Mouse (Mus musculus) cerebellum, adult 2 months (tissue): ENCODE results near the gene Ppm1h. TPM values are rescaled to one million over a fixed set of nuclear protein-coding genes. Genes with fewer than 3 reads are reported as not detected.
"Not testable (repeated sequence)": the region's sequence is repeated elsewhere in the genome, so short reads cannot be mapped to it uniquely, and the experiment has no call there.

Experiments used
- DNase-seq, 2 experiments: peaks; one replicate each; pipeline ENCODE4 v3.0.0; 2021
- H3K27ac ChIP-seq: fragments of 200-500 bp; 2 replicates; pipeline ENCODE4 v1.5.1; 2012; ENCODE audit warnings: low read length, control low read depth, inconsistent platforms; ENCODE audit not compliant: insufficient read depth
- H3K27me3 ChIP-seq: fragments of 200-500 bp; 2 replicates; pipeline ENCODE4 v1.6.1; 2012; ENCODE audit warnings: inconsistent platforms, mild to moderate bottlenecking, low read length, moderate library complexity; ENCODE audit not compliant: control insufficient read depth, insufficient read depth
- H3K4me1 ChIP-seq: fragments of 200-500 bp; 2 replicates; pipeline ENCODE4 v1.6.1; 2011; ENCODE audit warnings: low read length; ENCODE audit not compliant: control insufficient read depth, insufficient read depth
- H3K4me3 ChIP-seq: fragments of 200-500 bp; replicated peaks from 2 replicates; pipeline ENCODE3; 2011; ENCODE audit warnings: mild to moderate bottlenecking, low read depth, low read length, control low read depth; ENCODE audit not compliant: insufficient read depth
- CTCF ChIP-seq: fragments of 200-500 bp; IDR thresholded peaks from 2 replicates; pipeline ENCODE4 v1.5.1; 2011; ENCODE audit warnings: low read depth, mild to moderate bottlenecking, control low read depth, low read length, moderate library complexity, borderline replicate concordance; ENCODE audit not compliant: insufficient read depth
- POLR2A ChIP-seq: fragments of 200-500 bp; IDR thresholded peaks from 2 replicates; pipeline ENCODE4 v1.6.1; 2011; ENCODE audit warnings: low read length, control low read depth, borderline replicate concordance; ENCODE audit not compliant: insufficient read depth
- WGBS: fragments of 180-500 bp; shearing (Covaris S2); methylation state at CpG from one replicate; pipeline ENCODE4 v1.1.7; 2018; 5-methylcytosine and 5-hydroxymethylcytosine counted together
- polyA plus RNA-seq: library from polyadenylated mRNA; depleted of rRNA; stranded (reverse); fragments of >200 nt; gene quantifications from 2 replicates; pipeline ENCODE4 v1.2.3, GENCODE M21; 2012

Gene Ppm1h
- polyA plus RNA-seq, 1 experiment = 30.4 TPM

DNA sequence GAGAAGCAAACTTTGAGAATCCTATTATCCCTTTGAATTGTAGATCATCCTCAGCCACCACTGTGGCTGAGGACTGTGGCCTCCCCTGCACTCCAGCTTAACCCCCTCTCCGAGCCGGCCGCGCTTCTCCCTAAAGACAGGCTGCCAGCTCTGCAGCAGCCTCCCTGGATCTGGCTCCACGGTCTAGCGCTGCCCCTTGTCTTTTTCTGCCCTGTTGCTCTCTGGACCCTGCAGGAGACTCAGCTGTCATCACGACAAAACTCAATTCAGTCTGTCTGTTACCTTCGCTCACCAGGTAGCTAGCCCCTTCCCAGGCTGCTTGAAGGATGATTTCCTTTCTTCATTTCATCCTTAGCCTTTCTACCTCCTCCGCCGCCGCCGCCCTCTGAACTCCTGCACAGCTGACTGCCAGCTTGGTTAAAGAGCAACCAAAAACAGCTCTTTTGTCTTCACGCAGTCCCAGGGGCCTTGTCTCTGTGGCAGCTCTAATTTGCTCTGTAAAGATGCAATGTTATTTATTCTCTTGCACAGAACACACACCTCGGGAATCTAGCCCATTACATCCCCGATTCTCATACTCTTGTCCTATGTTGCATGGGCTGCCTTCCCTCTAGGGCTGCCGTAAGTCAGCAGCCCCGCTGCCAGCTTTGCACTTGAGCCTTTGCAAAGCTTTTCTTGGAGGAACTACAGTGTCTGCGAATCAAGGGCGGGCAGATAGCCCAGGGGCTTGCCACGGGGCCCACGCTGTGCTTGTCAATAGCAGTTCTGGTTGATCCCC, 285.1 kb downstream of the Ppm1h start:
- no peak overlapping the region; the same call in 1 of the 2 replicates for H3K27ac ChIP-seq
- peaks cover 7% of the 10 kb centered on the region for H3K4me1 ChIP-seq
- H3K4me3 ChIP-seq = peak overlapping the region; percentile 52
- 10% methylated on average over 21 of the region's 21 CpGs for WGBS
- no peaks in the 10 kb centered on the region for H3K27me3 ChIP-seq
- DNase-seq = peak; percentile 31 to 32
- no peak for TF ChIP-seq CTCF
- no peak for TF ChIP-seq POLR2A

DNA sequence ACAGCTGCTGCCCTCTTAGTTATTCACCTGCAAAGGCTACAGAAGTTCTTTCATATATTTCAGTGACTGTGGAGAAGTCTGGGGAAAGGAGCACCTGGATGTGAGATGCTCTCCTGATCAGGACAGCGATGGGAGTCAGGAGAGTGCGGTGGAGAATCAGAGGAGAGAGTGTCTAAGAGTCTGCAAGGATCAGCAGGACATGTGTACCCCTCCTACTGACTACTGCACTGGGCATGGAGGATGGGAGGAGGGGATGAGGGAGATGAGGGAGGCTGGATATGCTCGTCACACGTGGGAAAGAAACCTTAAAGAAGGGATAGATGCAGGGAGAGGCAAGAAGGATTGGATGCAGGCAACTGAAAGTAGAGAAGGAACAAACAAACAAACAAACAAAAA, 285.7 kb downstream of the Ppm1h start:
- TF ChIP-seq CTCF (no peak), POLR2A (no peak)
- DNase-seq = no peak
- Histone ChIP-seq H3K4me1 (peaks cover 7% of the 10 kb centered on the region), H3K27me3 (no peaks in the 10 kb centered on the region), H3K4me3 (no peak overlapping the region), H3K27ac (no peak overlapping the region)
- WGBS = 58% methylated on average over 4 of the region's 4 CpGs

DNA sequence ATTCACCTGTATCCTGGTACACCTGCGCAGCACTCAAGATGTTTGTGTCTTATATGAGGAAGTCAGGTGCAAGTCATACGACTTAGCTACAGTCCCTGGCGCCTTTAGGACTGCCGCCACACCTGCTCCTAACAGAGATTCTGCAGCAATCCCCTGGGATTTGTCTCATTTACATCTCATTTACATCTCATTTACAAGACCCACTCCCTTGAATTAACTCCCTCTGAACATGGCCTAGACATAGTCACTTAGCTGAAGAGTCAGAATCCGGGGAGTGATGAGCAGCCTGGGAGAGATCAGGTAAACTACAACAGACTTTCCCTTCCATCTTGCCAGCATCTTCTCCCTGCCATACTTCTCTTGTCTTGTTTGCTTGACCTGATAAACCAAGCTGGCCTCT, 287.1 kb downstream of the Ppm1h start:
- H3K4me1 ChIP-seq, H3K27me3 ChIP-seq, H3K4me3 ChIP-seq, H3K27ac ChIP-seq, DNase-seq: not testable (repeated sequence)
- 78% methylated on average over 5 of the region's 5 CpGs for WGBS

- WGBS = 71% methylated on average over 7 of the region's 7 CpGs
- Histone ChIP-seq H3K27ac (no peak overlapping the region), H3K4me3 (no peak overlapping the region), H3K4me1 (peaks cover 7% of the 10 kb centered on the region), H3K27me3 (no peaks in the 10 kb centered on the region)
- no peak for TF ChIP-seq CTCF
- no peak for TF ChIP-seq POLR2A
- DNase-seq = no peak
Measured at GRCm38 (mm10) chr10:122966421-122966820, 287.9 kb downstream of the Ppm1h start.

- Histone ChIP-seq H3K4me1 (peaks cover 3% of the 10 kb centered on the region; the same call in 1 of the 2 replicates), H3K27me3 (no peaks in the 10 kb centered on the region), H3K27ac (no peak overlapping the region), H3K4me3 (no peak overlapping the region)
- DNase-seq = no peak
- WGBS = 91% methylated on average over 7 of the region's 7 CpGs
- TF ChIP-seq POLR2A = no peak
- TF ChIP-seq CTCF = no peak
Measured at GRCm38 (mm10) chr10:122970188-122970587, 291.6 kb downstream of the Ppm1h start.

GRCm38 (mm10) chr10:122973241-122973640, 294.7 kb downstream of the Ppm1h start:
- Histone ChIP-seq H3K27me3 (no peaks in the 10 kb centered on the region), H3K4me1 (peaks cover 4% of the 10 kb centered on the region), H3K4me3 (no peak overlapping the region), H3K27ac (no peak overlapping the region)
- DNase-seq = no peak
- TF ChIP-seq POLR2A (no peak), CTCF (no peak)

- Histone ChIP-seq H3K4me3 (no peak overlapping the region), H3K27me3 (no peaks in the 10 kb centered on the region), H3K27ac (no peak overlapping the region), H3K4me1 (peaks cover 4% of the 10 kb centered on the region)
- DNase-seq = no peak
- TF ChIP-seq CTCF = no peak
- TF ChIP-seq POLR2A = no peak
- 69% methylated on average over 9 of the region's 9 CpGs for WGBS
Measured at GRCm38 (mm10) chr10:122976038-122976437, 297.5 kb downstream of the Ppm1h start.

- H3K27ac ChIP-seq = no peak overlapping the region
- no peaks in the 10 kb centered on the region for H3K27me3 ChIP-seq
- H3K4me3 ChIP-seq = no peak overlapping the region
- TF ChIP-seq POLR2A (no peak), CTCF (no peak)
- peaks cover 4% of the 10 kb centered on the region for H3K4me1 ChIP-seq
- no peak for DNase-seq
Measured at GRCm38 (mm10) chr10:122979356-122979755, 300.8 kb downstream of the Ppm1h start.
